12 mouse cellular contexts compared by ENCODE assay signal in the genomic region with DNA sequence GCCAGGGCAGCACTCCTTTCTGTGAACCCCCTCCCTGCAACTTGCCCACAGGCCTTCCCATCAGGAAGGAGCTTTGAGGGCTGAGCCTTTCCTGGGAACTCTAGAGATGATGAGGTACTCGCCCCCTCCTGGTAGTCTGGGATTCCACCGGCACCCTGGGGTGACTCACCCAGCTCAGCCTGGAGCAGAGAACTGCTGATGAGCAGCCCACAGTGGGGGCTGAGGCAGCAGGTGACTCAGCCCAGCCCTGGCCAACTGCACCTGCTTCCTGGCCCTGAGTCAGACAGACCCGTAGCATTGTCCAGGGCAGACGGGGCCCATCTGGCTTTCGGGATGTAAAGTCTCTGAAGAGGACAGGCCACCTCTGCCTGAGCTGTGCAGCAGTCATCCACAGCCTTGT. TPM values are rescaled to one million over a fixed set of nuclear protein-coding genes. Genes with fewer than 3 reads are reported as not detected.
DNase-seq lines count a peak whose midpoint lies in the region; ATAC-seq lines count a peak whose summit lies in the region.
"Had no signal": no experiment of that assay in that cellular context is flagged by ENCODE, and none has a peak within 500 bp of the region (broad histone marks: within the 10 kb centered on the region; RNA-seq: fewer than 3 reads in every experiment).

No protein-coding gene starts in this region.

- no peak overlapping the region for H3K4me2 ChIP-seq in intestine, embryonic 14.5 days (ENCODE audit: low read length)
- H3K4me2 ChIP-seq in intestine, embryonic 16.5 days (ENCODE audit: low read depth, low read length): no peak overlapping the region
- H3K4me2 ChIP-seq: limb, embryonic 15.5 days had no signal

- 37% methylated on average over 5 of the region's 5 CpGs for WGBS in intestine, embryonic 14.5 days
- WGBS in intestine, embryonic 16.5 days: 38% methylated on average over 5 of the region's 5 CpGs

- no peak overlapping the region for H3K9ac ChIP-seq in intestine, embryonic 14.5 days (ENCODE audit: low read length)
- no peak overlapping the region for H3K9ac ChIP-seq in intestine, embryonic 16.5 days (ENCODE audit: low read depth, low read length)
- H3K9ac ChIP-seq: limb, embryonic 15.5 days had no signal

- intact Hi-C loops in heart, postnatal 25 days (cut with DNase I): no loop called here

- peak; percentile 63; the same call in 1 of the 2 replicates for ATAC-seq in intestine, embryonic 14.5 days (replicated peaks; ENCODE audit: low FRiP score, low TSS enrichment, low read depth)
- no peak for ATAC-seq in intestine, embryonic 16.5 days

- 0 out of 2 replicates have a peak, but pooled peaks cover 14% of the 10 kb centered on the region for H3K27me3 ChIP-seq in intestine, embryonic 14.5 days (replicated peaks; ENCODE audit: control insufficient read depth, insufficient read depth, low read length)
- H3K27me3 ChIP-seq in intestine, embryonic 16.5 days (replicated peaks; ENCODE audit: control insufficient read depth, insufficient read depth, low read length): peaks cover 9% of the 10 kb centered on the region; the same call in 1 of the 2 replicates

- no peak overlapping the region for H3K27ac ChIP-seq in intestine, embryonic 14.5 days (ENCODE audit: low read depth)
- H3K27ac ChIP-seq in intestine, embryonic 16.5 days (ENCODE audit: low read length): no peak overlapping the region
- H3K27ac ChIP-seq: limb, embryonic 15.5 days had no signal

- H3K4me1 ChIP-seq in intestine, embryonic 14.5 days (replicated peaks; ENCODE audit: control insufficient read depth, insufficient read depth, low read length): no peaks in the 10 kb centered on the region
- H3K4me1 ChIP-seq in intestine, embryonic 16.5 days (ENCODE audit: control insufficient read depth, insufficient read depth, low read length): peaks cover 11% of the 10 kb centered on the region

- no peaks in the 10 kb centered on the region for H3K36me3 ChIP-seq in intestine, embryonic 14.5 days (ENCODE audit: control insufficient read depth, insufficient read depth, low read length)
- no peaks in the 10 kb centered on the region for H3K36me3 ChIP-seq in intestine, embryonic 16.5 days (ENCODE audit: control insufficient read depth, insufficient read depth, low read length)
- H3K36me3 ChIP-seq: limb, embryonic 15.5 days had no signal

- H3K9me3 ChIP-seq in intestine, embryonic 14.5 days (ENCODE audit: control insufficient read depth, low read length): 0 out of 2 replicates have a peak, but pooled peaks cover 3% of the 10 kb centered on the region
- no peaks in the 10 kb centered on the region for H3K9me3 ChIP-seq in intestine, embryonic 16.5 days (ENCODE audit: control insufficient read depth, low read length)
- H3K9me3 ChIP-seq: limb, embryonic 15.5 days had no signal

- DNase-seq in intestine, embryonic 14.5 days (ENCODE audit: low spot score): no peak
- DNase-seq in 3T3-L1 (ENCODE audit: low read depth, low spot score): peak; percentile 88
- peak; percentile 67 for DNase-seq in adrenal gland, postnatal 14 days
- DNase-seq in left cerebral cortex, adult 9 months (ENCODE audit: low spot score in 2 of 2): peak; percentile 62
- no peak for DNase-seq in kidney, postnatal 10 days
- no peak for DNase-seq in heart, postnatal 25 days (ENCODE audit: low spot score)
- DNase-seq in urinary bladder, adult 18-20 months (ENCODE audit: low spot score in 2 of 2): no peak
- DNase-seq: gastrocnemius, postnatal 36 days; thymus, adult 2 months had no signal

- no peak overlapping the region for H3K4me3 ChIP-seq in intestine, embryonic 14.5 days (ENCODE audit: low read depth, low read length)
- no peak overlapping the region for H3K4me3 ChIP-seq in intestine, embryonic 16.5 days (ENCODE audit: low read length)
- H3K4me3 ChIP-seq: limb, embryonic 15.5 days had no signal

RNA-seq across cellular contexts. Expression of a gene that starts 4.9 kb away (rescaled TPM):
- 21.2 and 25.2 TPM in 2 replicates for polyA plus RNA-seq in intestine, embryonic 14.5 days (2014; fragmentation: Nextera tagmentation; extraction: Ambion mirVana)
- 16.7 and 17.7 TPM in 2 replicates for polyA plus RNA-seq in intestine, embryonic 16.5 days (2015; fragmentation: Nextera tagmentation; extraction: Ambion mirVana)
- 21.5 and 21.9 TPM in 2 replicates for total RNA-seq in adrenal gland, postnatal 14 days (2021)
- not detected for total RNA-seq in heart, postnatal 25 days (2021)
- total RNA-seq: hematopoietic stem cell, adult 5-6 weeks had no signal

RNA-seq across cellular contexts. Expression of a gene that starts 30.6 kb away (rescaled TPM):
- 0.16 and 0.51 TPM in 2 replicates for polyA plus RNA-seq in intestine, embryonic 14.5 days (2014; fragmentation: Nextera tagmentation; extraction: Ambion mirVana)
- 0.16 and 0.43 TPM in 2 replicates for polyA plus RNA-seq in intestine, embryonic 16.5 days (2015; fragmentation: Nextera tagmentation; extraction: Ambion mirVana)
- total RNA-seq in adrenal gland, postnatal 14 days (2021): 0.56 and 1.3 TPM in 2 replicates
- 1 to 10 TPM; 3.9 to 4.2 TPM for total RNA-seq in heart, postnatal 25 days (2021)

Comparison
In these comparisons a context has a peak if more than half of its experiments do, and no peak if none do; other contexts are left out.
1. DNase-seq: peak in 3T3-L1 (single experiment), adrenal gland, postnatal 14 days (single experiment) and left cerebral cortex, adult 9 months (2 of 2); none in intestine, embryonic 14.5 days (single experiment), kidney, postnatal 10 days (single experiment), heart, postnatal 25 days (single experiment) and urinary bladder, adult 18-20 months (0 of 2).
2. RNA of a gene that starts 4.9 kb away (total RNA-seq): 21.5 to 21.9 TPM in adrenal gland, postnatal 14 days; not detected in heart, postnatal 25 days; every median in the first group is over 10 times any median in the second.